Mouse (Mus musculus): ENCODE results near the gene Gm3952. TPM values are rescaled to one million over a fixed set of nuclear protein-coding genes. Genes with fewer than 3 reads are reported as not detected.
A peak's percentile ranks its signal among the peaks of the same experiment; 100 is the strongest.

Gene Gm3952
- total RNA-seq (2021) = not detected
- long read RNA-seq, experiment 1 = 0 reads
- long read RNA-seq, experiment 2 = 0 reads

- no peak for DNase-seq
- intact Hi-C loops (cut with DNase I) = no loop called here
Observed at GRCm38 (mm10) chr8:128798594-128798993, at the start of gene Gm3952. TSS of gene Gm3952 (minus strand) at chr8:128798694.

GRCm38 (mm10) chr8:128843749-128844148 is 45.3 kb upstream of the Gm3952 start:
- DNase-seq = no peak
- intact Hi-C loops (cut with DNase I) = no loop called here

- intact Hi-C loops (cut with DNase I) = no loop called here
- DNase-seq = no peak
Observed at GRCm38 (mm10) chr8:128812521-128812920, 14.0 kb upstream of the Gm3952 start.

GRCm38 (mm10) chr8:128735692-128736091 is 62.8 kb downstream of the Gm3952 start:
- DNase-seq = no peak
- intact Hi-C loops (cut with DNase I) = no loop called here

- intact Hi-C loops (cut with DNase I) = no loop called here
- no peak for DNase-seq
Observed at GRCm38 (mm10) chr8:128734118-128734517, 64.4 kb downstream of the Gm3952 start.

DNA sequence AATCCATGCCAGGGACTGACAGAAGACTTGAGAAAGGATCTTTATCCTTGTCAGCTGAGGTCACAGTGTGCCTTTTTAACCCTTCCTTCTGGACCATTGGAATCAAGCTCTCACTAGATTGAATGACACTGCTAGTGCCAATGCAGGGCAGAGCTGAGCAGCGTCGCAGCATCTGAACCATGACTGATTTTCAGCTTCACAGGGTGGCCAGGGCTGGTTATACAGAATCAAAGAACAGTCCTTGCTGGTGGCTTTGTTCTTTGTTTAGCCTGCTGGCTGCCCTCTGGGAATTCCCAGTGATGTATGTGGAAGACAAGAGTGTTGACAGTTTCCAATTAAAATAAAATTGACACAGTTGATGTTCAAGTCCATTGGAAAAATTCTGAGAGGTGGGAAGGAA is 66.2 kb downstream of the Gm3952 start:
- no peak for DNase-seq
- intact Hi-C loops (cut with DNase I) = no loop called here

- no peak for DNase-seq
- intact Hi-C loops (cut with DNase I) = no loop called here
Observed at GRCm38 (mm10) chr8:128727213-128727612, 71.3 kb downstream of the Gm3952 start.

DNA sequence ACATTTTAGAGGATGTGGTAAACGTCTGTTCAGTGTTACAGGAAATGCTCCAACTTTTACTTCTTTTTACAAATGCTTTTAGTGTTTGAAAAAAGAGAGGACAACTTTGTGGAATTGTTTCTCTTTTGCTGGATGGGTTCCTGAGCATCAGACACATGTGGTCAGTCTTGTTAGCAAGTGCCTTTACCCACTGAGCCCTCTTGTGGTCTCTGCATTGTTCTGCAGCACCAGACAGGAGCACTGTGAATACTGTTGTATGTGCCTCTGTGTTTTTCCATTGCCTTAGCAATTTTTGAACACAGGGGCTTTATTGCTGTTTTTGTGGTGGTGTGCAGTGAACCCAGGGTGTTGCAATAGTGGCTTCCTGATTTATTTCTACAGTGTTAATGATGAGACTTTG is 73.7 kb downstream of the Gm3952 start:
- intact Hi-C loops (cut with DNase I) = no loop called here
- DNase-seq = no peak

- DNase-seq = no peak
- intact Hi-C loops (cut with DNase I) = no loop called here
Observed at GRCm38 (mm10) chr8:128716184-128716583, 82.3 kb downstream of the Gm3952 start.

GRCm38 (mm10) chr8:128709261-128709660 is 89.2 kb downstream of the Gm3952 start:
- peak; percentile 77 to 79 for DNase-seq
- intact Hi-C loops (cut with DNase I) = loop anchor here (2.0 to 10.0 kb wide), 2 partner anchors 56 to 194 kb away; no protein-coding TSS in a partner anchor

- intact Hi-C loops (cut with DNase I) = loop anchor here (10.0 kb wide), 1 partner anchor 190 kb away; no protein-coding TSS in a partner anchor
- DNase-seq = no peak
Observed at GRCm38 (mm10) chr8:128704836-128705235, 93.7 kb downstream of the Gm3952 start.

GRCm38 (mm10) chr8:128704376-128704775 is 94.1 kb downstream of the Gm3952 start:
- DNase-seq = no peak
- intact Hi-C loops (cut with DNase I) = loop anchor here (10.0 kb wide), 1 partner anchor 190 kb away; no protein-coding TSS in a partner anchor

GRCm38 (mm10) chr8:128697945-128698344 is 100.5 kb downstream of the Gm3952 start:
- intact Hi-C loops (cut with DNase I) = no loop called here

DNA sequence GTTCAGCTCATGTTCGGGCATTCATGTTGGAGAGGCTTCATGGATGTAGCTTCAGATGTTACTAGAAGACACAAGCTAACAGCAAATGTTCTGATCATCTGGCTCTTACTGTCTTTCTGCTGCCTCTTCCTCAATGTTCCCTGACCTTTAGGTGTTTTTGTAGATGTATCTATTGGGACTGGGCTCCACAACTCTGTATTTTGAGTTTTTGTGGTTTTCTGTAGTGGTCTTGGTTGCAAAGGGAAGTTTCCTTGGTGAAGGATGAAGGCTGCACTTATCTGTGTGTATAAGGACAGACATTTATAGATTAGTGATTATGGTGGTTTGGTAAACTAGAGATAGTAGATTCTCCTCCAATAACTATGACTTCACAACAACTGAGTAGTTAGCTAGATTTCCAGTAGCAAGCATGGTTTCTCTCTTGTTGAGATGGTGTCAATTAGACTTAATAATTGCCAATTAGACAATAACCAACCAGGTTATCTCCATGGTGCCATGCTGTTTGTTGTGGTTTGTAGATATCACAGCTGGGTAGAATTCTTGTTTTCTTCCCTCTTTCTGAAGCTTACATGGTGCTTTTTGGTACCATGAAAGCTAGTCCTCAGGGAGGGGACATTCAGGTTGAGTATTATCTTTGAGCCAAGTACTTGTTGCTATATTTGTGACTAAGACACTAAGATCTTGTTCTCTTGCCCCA is 101.6 kb downstream of the Gm3952 start:
- DNase-seq = no peak
- intact Hi-C loops (cut with DNase I) = no loop called here

More at GRCm38 (mm10) chr8:128697945-128698344, 100.5 kb downstream of the Gm3952 start:
- DNase-seq = no peak

Other genes with a start within 250 kb of the Gm3952 start
- 100 to 1,000 TPM; 157 to 177 TPM for gene Itgb1, start 113.0 kb downstream of the Gm3952 start, total RNA-seq (2021)

All from gastrocnemius, postnatal 36 days (tissue).